In the genomic region with DNA sequence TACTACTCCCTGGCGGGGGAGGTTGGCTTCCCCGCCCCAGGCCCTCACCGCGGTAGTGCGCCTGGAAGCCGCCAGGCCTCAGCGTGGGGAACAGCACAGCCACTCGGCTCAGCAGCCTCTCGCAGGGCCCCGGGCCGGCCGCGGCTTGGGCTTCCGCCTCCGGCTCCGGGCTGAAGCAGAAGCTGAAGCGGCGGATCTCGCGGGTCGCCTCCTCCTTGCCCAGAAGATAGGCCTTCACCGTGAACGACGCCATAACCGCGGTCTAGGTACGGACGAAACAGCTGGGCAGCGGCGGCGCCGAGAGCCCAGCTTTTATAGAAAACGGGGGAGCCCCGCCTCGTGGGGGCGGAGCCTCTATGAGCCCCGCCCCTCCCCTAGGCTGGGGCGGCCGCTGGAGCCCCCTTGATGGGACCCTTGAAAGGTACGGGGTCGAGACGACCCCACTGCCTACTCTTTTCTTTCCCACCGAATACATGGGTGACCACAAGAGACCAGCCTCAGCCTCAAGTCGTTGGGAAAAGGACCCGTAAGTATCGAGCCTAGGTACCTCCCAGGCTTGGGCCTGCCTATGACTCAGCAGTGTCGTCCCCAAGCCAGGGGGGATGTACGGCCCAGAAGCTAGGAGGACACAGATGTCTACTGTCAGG, we compare ENCODE assay signal across 8 mouse cellular contexts. TPM values are rescaled to one million over a fixed set of nuclear protein-coding genes. Genes with fewer than 3 reads are reported as not detected.
A peak's percentile ranks its signal among the peaks of the same experiment; 100 is the strongest.
DNase-seq lines count a peak whose midpoint lies in the region; ATAC-seq lines count a peak whose summit lies in the region.

Gene Sqstm1 (minus strand): TSS at position 323 of the 647 bp plus-strand sequence.
Gene Mgat4b (plus strand): TSS at position 386 of the 647 bp plus-strand sequence.

- peak; percentile 74 for DNase-seq in adrenal gland, adult 8-10 months
- peak; percentile 88 for DNase-seq in embryo, embryonic 11 days
- DNase-seq in gastrocnemius, postnatal 25 days = peak; percentile 79
- peak; percentile 78 to 84 for DNase-seq in left cerebral cortex, postnatal 14 days (ENCODE audit: low spot score in 2 of 2)
- DNase-seq in right cerebral cortex, postnatal 10 days (ENCODE audit: low spot score in 2 of 2) = peak; percentile 87
- peak; percentile 86 for DNase-seq in urinary bladder, postnatal 25 days (ENCODE audit: low spot score)

- peak; percentile 65 for ATAC-seq in inflammation-experienced regulatory T-cells, adult 6 months
- peak; percentile 58 for ATAC-seq in megakaryocyte progenitor cell, adult 5-6 weeks (replicated peaks; ENCODE audit: poor library complexity)

- intact Hi-C loops in left cerebral cortex, postnatal 14 days (cut with DNase I) = loop anchor here (2.0 kb wide), 1 partner anchor 14 kb away; no protein-coding TSS in a partner anchor

RNA-seq across cellular contexts. Expression of gene Sqstm1, which starts in this region (rescaled TPM):
- total RNA-seq in adrenal gland, adult 8-10 months (2022) = 1,000 to 10,000 TPM in 1 of 4 experiments, 100 to 1,000 TPM in 3; 798 to 1,098 (median 876) TPM
- 100 to 1,000 TPM; 335 to 433 TPM for total RNA-seq in gastrocnemius, postnatal 25 days (2021)
- 10 to 100 TPM; 44.8 to 78.4 (median 66.5) TPM for polyA plus RNA-seq in inflammation-experienced regulatory T-cells, adult 6 months (2017; shearing (Covaris generic))
- total RNA-seq in left cerebral cortex, postnatal 14 days (2021) = 100 to 1,000 TPM; 394 to 430 TPM
- 42.7 and 49.3 TPM in 2 replicates for total RNA-seq in megakaryocyte progenitor cell, adult 5-6 weeks (2015)
- total RNA-seq in megakaryocyte progenitor cell, adult 5-6 weeks (2017) = 207 and 220 TPM in 2 replicates

RNA-seq across cellular contexts. Expression of gene Mgat4b, which starts in this region (rescaled TPM):
- total RNA-seq in adrenal gland, adult 8-10 months (2022) = 100 to 1,000 TPM; 130 to 232 (median 157) TPM
- total RNA-seq in gastrocnemius, postnatal 25 days (2021) = 10 to 100 TPM; 27.6 to 38.9 TPM
- 1 to 10 TPM; 1.0 to 2.7 (median 1.3) TPM for polyA plus RNA-seq in inflammation-experienced regulatory T-cells, adult 6 months (2017; shearing (Covaris generic))
- total RNA-seq in left cerebral cortex, postnatal 14 days (2021) = 100 to 1,000 TPM in 1 of 2 experiments, 10 to 100 TPM in 1; 97.3 to 100 TPM
- 17.4 and 18.9 TPM in 2 replicates for total RNA-seq in megakaryocyte progenitor cell, adult 5-6 weeks (2015)
- 10.8 and 16.2 TPM in 2 replicates for total RNA-seq in megakaryocyte progenitor cell, adult 5-6 weeks (2017)

Comparison
In these comparisons a context has a peak if more than half of its experiments do, and no peak if none do; other contexts are left out.
1. Peak in every context shown above with its lines: DNase-seq and ATAC-seq.